ENCODE assay signal across 8 mouse cellular contexts in genomic region chr11:101464211-101465100, GRCm38 (mm10). TPM values are rescaled to one million over a fixed set of nuclear protein-coding genes. Genes with fewer than 3 reads are reported as not detected.
DNase-seq lines count a peak whose midpoint lies in the region; ATAC-seq and TF ChIP-seq lines count a peak whose summit lies in the region.

Gene Rnd2, plus strand, starts transcription at chr11:101464999.

- 7% methylated on average over 12 of the region's 12 CpGs for WGBS in embryonic facial prominence, embryonic 11.5 days
- WGBS in hindbrain, postnatal 0 days = 10% methylated on average over 12 of the region's 12 CpGs
- WGBS in limb, embryonic 15.5 days = 7% methylated on average over 12 of the region's 12 CpGs
- 13% methylated on average over 12 of the region's 12 CpGs for WGBS in neural tube, embryonic 13.5 days

- H3K27me3 ChIP-seq in embryonic facial prominence, embryonic 11.5 days (ENCODE audit: control insufficient read depth, insufficient read depth, low read length) = no peaks in the 10 kb centered on the region
- H3K27me3 ChIP-seq in hindbrain, postnatal 0 days (ENCODE audit: insufficient read depth, low read length) = no peaks in the 10 kb centered on the region
- H3K27me3 ChIP-seq in limb, embryonic 15.5 days = no peaks in the 10 kb centered on the region
- no peaks in the 10 kb centered on the region for H3K27me3 ChIP-seq in neural tube, embryonic 13.5 days

- 0 out of 2 replicates have a peak within 1 kb of the TSS, but pooled peaks have one; percentile 52 for H3K27ac ChIP-seq in embryonic facial prominence, embryonic 11.5 days (replicated peaks; ENCODE audit: low read depth, low read length)
- H3K27ac ChIP-seq in hindbrain, postnatal 0 days = peak within 1 kb of the TSS; percentile 86
- H3K27ac ChIP-seq in limb, embryonic 15.5 days = peak within 1 kb of the TSS; percentile 91
- peak within 1 kb of the TSS; percentile 93 for H3K27ac ChIP-seq in neural tube, embryonic 13.5 days (replicated peaks)

- peaks cover 13% of the 10 kb centered on the region; the same call in 1 of the 2 replicates for H3K4me1 ChIP-seq in embryonic facial prominence, embryonic 11.5 days (ENCODE audit: control insufficient read depth, insufficient read depth, low read length)
- H3K4me1 ChIP-seq in hindbrain, postnatal 0 days (ENCODE audit: insufficient read depth, low read length) = peaks cover 24% of the 10 kb centered on the region
- H3K4me1 ChIP-seq in limb, embryonic 15.5 days = peaks cover 51% of the 10 kb centered on the region
- peaks cover 58% of the 10 kb centered on the region for H3K4me1 ChIP-seq in neural tube, embryonic 13.5 days (replicated peaks)

- peak within 1 kb of the TSS; percentile 65 for H3K9ac ChIP-seq in embryonic facial prominence, embryonic 11.5 days (replicated peaks; ENCODE audit: low read length)
- peak within 1 kb of the TSS; percentile 74 for H3K9ac ChIP-seq in hindbrain, postnatal 0 days (replicated peaks; ENCODE audit: low read length)
- peak within 1 kb of the TSS; percentile 70 for H3K9ac ChIP-seq in limb, embryonic 15.5 days
- peak within 1 kb of the TSS; percentile 93 for H3K9ac ChIP-seq in neural tube, embryonic 13.5 days

- peak; percentile 30 to 40 for DNase-seq in urinary bladder, postnatal 36 days (ENCODE audit: low spot score in 2 of 2)
- DNase-seq in urinary bladder, postnatal 10 days (ENCODE audit: low spot score) = no peak
- peak; percentile 40 for DNase-seq in embryonic facial prominence, embryonic 11.5 days (ENCODE audit: low spot score)
- no peak for DNase-seq in hindbrain, postnatal 0 days (ENCODE audit: low spot score)
- no peak for DNase-seq in cerebellum, postnatal 14 days
- DNase-seq in right cerebral cortex, postnatal 10 days (ENCODE audit: low spot score in 2 of 2) = no peak

- TF ChIP-seq CTCF in hindbrain, postnatal 0 days (IDR thresholded peaks at IDR 0.05; ENCODE audit: low read depth) = no peak

- peak within 1 kb of the TSS; percentile 98 for H3K4me2 ChIP-seq in embryonic facial prominence, embryonic 11.5 days (ENCODE audit: low read depth, low read length)
- peak within 1 kb of the TSS; percentile 75 for H3K4me2 ChIP-seq in hindbrain, postnatal 0 days (ENCODE audit: low read depth, low read length)
- peak within 1 kb of the TSS; percentile 90 for H3K4me2 ChIP-seq in limb, embryonic 15.5 days
- peak within 1 kb of the TSS; percentile 86 for H3K4me2 ChIP-seq in neural tube, embryonic 13.5 days

- H3K9me3 ChIP-seq in embryonic facial prominence, embryonic 11.5 days (replicated peaks; ENCODE audit: control insufficient read depth, low read length) = no peaks in the 10 kb centered on the region
- no peaks in the 10 kb centered on the region for H3K9me3 ChIP-seq in hindbrain, postnatal 0 days (ENCODE audit: low read length)
- no peaks in the 10 kb centered on the region for H3K9me3 ChIP-seq in limb, embryonic 15.5 days
- no peaks in the 10 kb centered on the region for H3K9me3 ChIP-seq in neural tube, embryonic 13.5 days

- ATAC-seq in embryonic facial prominence, embryonic 11.5 days (replicated peaks; ENCODE audit: insufficient number of reproducible peaks, low FRiP score, low TSS enrichment, low read depth) = no peak
- ATAC-seq in hindbrain, postnatal 0 days = no peak; the same call in 1 of the 2 replicates
- 0 out of 2 replicates have a peak, but pooled peaks have one; percentile 0 for ATAC-seq in limb, embryonic 15.5 days (ENCODE audit: insufficient number of reproducible peaks, low FRiP score, low TSS enrichment, low read depth)
- ATAC-seq in neural tube, embryonic 13.5 days (ENCODE audit: low read depth) = 0 out of 2 replicates have a peak, but pooled peaks have one; percentile 0

- no peaks in the 10 kb centered on the region for H3K36me3 ChIP-seq in embryonic facial prominence, embryonic 11.5 days (replicated peaks; ENCODE audit: control insufficient read depth, insufficient read depth, low read depth, low read length)
- peaks cover 22% of the 10 kb centered on the region for H3K36me3 ChIP-seq in hindbrain, postnatal 0 days (ENCODE audit: insufficient read depth, low read length)
- H3K36me3 ChIP-seq in limb, embryonic 15.5 days = peaks cover 31% of the 10 kb centered on the region
- peaks cover 32% of the 10 kb centered on the region for H3K36me3 ChIP-seq in neural tube, embryonic 13.5 days

- H3K4me3 ChIP-seq in embryonic facial prominence, embryonic 11.5 days (ENCODE audit: low read depth, low read length) = peak within 1 kb of the TSS; percentile 73
- peak within 1 kb of the TSS; percentile 77 for H3K4me3 ChIP-seq in hindbrain, postnatal 0 days (ENCODE audit: low read length)
- H3K4me3 ChIP-seq in limb, embryonic 15.5 days = peak within 1 kb of the TSS; percentile 92
- H3K4me3 ChIP-seq in neural tube, embryonic 13.5 days = peak within 1 kb of the TSS; percentile 99

RNA-seq across cellular contexts. Expression of gene Rnd2, which starts in this region (rescaled TPM):
- 9.4 and 10.2 TPM in 2 replicates for polyA plus RNA-seq in embryonic facial prominence, embryonic 11.5 days (2014; fragmentation: Nextera tagmentation; extraction: Ambion mirVana)
- 103 and 140 TPM in 2 replicates for total RNA-seq in hindbrain, postnatal 0 days (2014; rRNA removed)
- 143 and 154 TPM in 2 replicates for polyA plus RNA-seq in hindbrain, postnatal 0 days (2015; fragmentation: Nextera tagmentation; extraction: Ambion mirVana)
- polyA plus RNA-seq in limb, embryonic 15.5 days (2015; fragmentation: Nextera tagmentation; extraction: Ambion mirVana) = 10.3 and 11.9 TPM in 2 replicates
- 80.5 and 83.0 TPM in 2 replicates for polyA plus RNA-seq in neural tube, embryonic 13.5 days (2015; fragmentation: Nextera tagmentation; extraction: Ambion mirVana)

Comparison
In these comparisons a context has a peak if more than half of its experiments do, and no peak if none do; other contexts are left out.
1. DNase-seq: peak in urinary bladder, postnatal 36 days (2 of 2) and embryonic facial prominence, embryonic 11.5 days (single experiment); none in urinary bladder, postnatal 10 days (single experiment), hindbrain, postnatal 0 days (single experiment), cerebellum, postnatal 14 days (0 of 2) and right cerebral cortex, postnatal 10 days (0 of 2).
2. ATAC-seq: peak in limb, embryonic 15.5 days (single experiment) and neural tube, embryonic 13.5 days (single experiment); none in embryonic facial prominence, embryonic 11.5 days (single experiment) and hindbrain, postnatal 0 days (single experiment).
3. Peak in every context shown above with its lines, with median percentiles within 50 percentile points of each other: H3K27ac ChIP-seq, H3K4me2 ChIP-seq, H3K4me3 ChIP-seq and H3K9ac ChIP-seq.